Mouse (Mus musculus) hindbrain, embryonic 12.5 days (tissue): ENCODE data around the gene Krtap26-1. TPM values are rescaled to one million over a fixed set of nuclear protein-coding genes. Genes with fewer than 3 reads are reported as not detected.

Experiments
- ATAC-seq: fragments of 200-750 bp; cut with Nextera tagmentation; 2 replicates; pipeline ENCODE4 v1.8.0; 2017; ENCODE audit warnings: moderate TSS enrichment; ENCODE audit not compliant: low FRiP score
- H3K27ac ChIP-seq: fragments of 300-500 bp; sonication (generic); 2 replicates; pipeline ENCODE4 v1.5.1; 2016; ENCODE audit warnings: mild to moderate bottlenecking
- H3K27me3 ChIP-seq: fragments of 300-500 bp; sonication (generic); 2 replicates; pipeline ENCODE4 v1.6.1; 2016; ENCODE audit warnings: mild to moderate bottlenecking
- H3K36me3 ChIP-seq: fragments of 300-500 bp; sonication (generic); 2 replicates; pipeline ENCODE4 v1.6.1; 2016; ENCODE audit warnings: mild to moderate bottlenecking
- H3K4me1 ChIP-seq: fragments of 300-500 bp; sonication (generic); 2 replicates; pipeline ENCODE4 v1.6.1; 2016
- H3K4me2 ChIP-seq: fragments of 300-500 bp; sonication (generic); replicated peaks from 2 replicates; pipeline ENCODE4 v1.6.1; 2016; ENCODE audit warnings: mild to moderate bottlenecking
- H3K4me3 ChIP-seq: fragments of 300-500 bp; sonication (generic); 2 replicates; pipeline ENCODE4 v1.5.1; 2016; ENCODE audit warnings: mild to moderate bottlenecking
- H3K9ac ChIP-seq: fragments of 300-500 bp; sonication (generic); 2 replicates; pipeline ENCODE4 v1.6.1; 2016; ENCODE audit warnings: mild to moderate bottlenecking, moderate library complexity
- H3K9me3 ChIP-seq: fragments of 300-500 bp; sonication (generic); replicated peaks from 2 replicates; pipeline ENCODE4 v1.6.1; 2016; ENCODE audit warnings: mild to moderate bottlenecking
- WGBS: fragments of 180-500 bp; shearing (Covaris S2); methylation state at CpG from one replicate; pipeline ENCODE4 v1.1.7; 2016; 5-methylcytosine and 5-hydroxymethylcytosine counted together
- polyA plus RNA-seq: library from polyadenylated mRNA; unstranded; fragments of >200 nt; fragmentation: Nextera tagmentation; extraction: Ambion mirVana; gene quantifications from 2 replicates; pipeline ENCODE4 v1.2.1, GENCODE M21; 2016

The Krtap26-1 gene
- polyA plus RNA-seq, 1 experiment from 2014 or later = not detected

DNA sequence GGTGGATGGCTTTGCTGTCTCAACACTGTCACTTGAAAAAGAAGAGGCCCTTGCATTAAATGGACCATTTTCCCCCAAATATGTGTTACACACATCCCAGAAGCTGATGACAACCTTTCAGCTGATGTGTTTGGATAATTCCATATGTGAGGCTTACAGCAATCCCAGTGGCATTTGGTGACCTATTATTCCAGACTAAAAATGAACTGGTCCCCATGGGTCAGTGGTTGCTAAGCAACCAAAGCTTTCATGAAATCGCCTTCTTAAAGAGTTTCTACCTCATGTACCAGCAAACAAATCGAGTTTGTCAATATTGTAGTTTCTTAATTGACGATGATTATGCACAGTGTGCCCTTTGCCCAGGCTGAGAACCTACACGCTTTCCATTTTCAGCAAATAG is 34.9 kb downstream of the Krtap26-1 start:
- H3K9me3 ChIP-seq = no peaks in the 10 kb centered on the region
- H3K4me1 ChIP-seq = 0 out of 2 replicates have a peak, but pooled peaks cover 4% of the 10 kb centered on the region
- no peaks in the 10 kb centered on the region for H3K27me3 ChIP-seq
- ATAC-seq = no peak
- H3K27ac ChIP-seq = no peak overlapping the region
- H3K4me2 ChIP-seq = no peak overlapping the region
- H3K36me3 ChIP-seq = no peaks in the 10 kb centered on the region
- WGBS = 70% methylated on average over 4 of the region's 4 CpGs
- no peak overlapping the region for H3K9ac ChIP-seq
- no peak overlapping the region for H3K4me3 ChIP-seq

- 92% methylated on average over 8 of the region's 8 CpGs for WGBS
- H3K9me3 ChIP-seq = no peaks in the 10 kb centered on the region
- H3K36me3 ChIP-seq = no peaks in the 10 kb centered on the region
These were observed 35.7 kb downstream of the Krtap26-1 start, which contains the start of gene Krtap24-1 for GRCm38 (mm10) chr16:88611922-88612321. Gene Krtap24-1, minus strand, starts transcription at chr16:88612279.

GRCm38 (mm10) chr16:88604570-88604969 is 43.0 kb downstream of the Krtap26-1 start:
- Histone ChIP-seq H3K4me1 (no peaks in the 10 kb centered on the region), H3K27ac (no peak overlapping the region), H3K4me3 (no peak overlapping the region), H3K9me3 (no peaks in the 10 kb centered on the region), H3K36me3 (no peaks in the 10 kb centered on the region), H3K27me3 (no peaks in the 10 kb centered on the region), H3K9ac (no peak overlapping the region), H3K4me2 (no peak overlapping the region)
- 92% methylated on average over 6 of the region's 6 CpGs for WGBS
- ATAC-seq = no peak

More at GRCm38 (mm10) chr16:88611922-88612321, 35.7 kb downstream of the Krtap26-1 start, which contains the start of gene Krtap24-1:
- ATAC-seq = no peak
- Histone ChIP-seq H3K4me1 (0 out of 2 replicates have a peak, but pooled peaks cover 4% of the 10 kb centered on the region), H3K27ac (no peak within 1 kb of the TSS), H3K9ac (no peak within 1 kb of the TSS), H3K4me3 (no peak within 1 kb of the TSS), H3K27me3 (no peaks in the 10 kb centered on the region), H3K4me2 (no peak within 1 kb of the TSS)

DNA sequence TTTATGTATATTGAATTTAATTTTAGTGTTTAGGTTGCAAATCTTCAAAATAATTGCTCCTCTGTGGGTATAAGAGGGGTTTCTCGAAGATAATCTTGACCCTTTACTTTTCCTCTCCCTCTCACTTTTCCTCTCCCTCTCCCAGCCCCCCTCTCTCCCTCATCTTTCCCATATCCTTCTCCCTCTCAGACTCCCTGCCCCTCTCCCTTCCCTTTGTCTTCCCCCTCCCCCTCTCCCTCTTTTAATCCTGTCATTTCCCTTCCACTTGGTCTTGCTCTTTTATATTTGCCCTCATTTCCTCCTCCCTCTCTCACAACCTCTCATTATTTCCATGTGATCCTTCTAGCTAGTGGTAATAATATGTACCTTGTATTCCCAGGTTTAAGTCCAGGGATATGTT is 45.1 kb downstream of the Krtap26-1 start:
- no peaks in the 10 kb centered on the region for H3K27me3 ChIP-seq
- no peaks in the 10 kb centered on the region for H3K9me3 ChIP-seq
- H3K4me2 ChIP-seq = no peak overlapping the region
- H3K27ac ChIP-seq = no peak overlapping the region
- no peak for ATAC-seq
- H3K9ac ChIP-seq = no peak overlapping the region
- no peaks in the 10 kb centered on the region for H3K4me1 ChIP-seq
- H3K36me3 ChIP-seq = no peaks in the 10 kb centered on the region
- no peak overlapping the region for H3K4me3 ChIP-seq
- WGBS = 63% methylated on average over 1 of the region's 1 CpGs

DNA sequence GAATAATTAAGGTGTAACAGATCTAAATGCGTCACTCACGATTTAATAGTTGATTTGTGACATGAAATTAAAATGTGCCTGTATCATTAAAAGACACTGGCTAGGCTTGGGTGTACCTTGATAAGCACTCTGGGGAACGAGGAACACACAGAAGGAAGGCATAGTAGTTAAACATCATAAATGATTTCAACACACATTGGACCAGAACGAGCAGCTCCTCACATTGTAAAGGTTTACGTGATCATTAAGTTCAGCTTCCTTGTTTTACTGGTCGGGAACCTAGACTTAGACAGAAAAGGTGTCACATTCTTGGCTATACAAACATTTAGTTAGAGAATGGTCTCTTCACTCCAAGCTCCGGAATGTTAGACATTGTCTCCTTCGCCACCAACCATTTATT is 47.3 kb downstream of the Krtap26-1 start:
- no peaks in the 10 kb centered on the region for H3K36me3 ChIP-seq
- H3K4me1 ChIP-seq = no peaks in the 10 kb centered on the region
- no peak overlapping the region for H3K4me2 ChIP-seq
- no peak overlapping the region for H3K27ac ChIP-seq
- H3K27me3 ChIP-seq = no peaks in the 10 kb centered on the region
- no peak for ATAC-seq
- no peaks in the 10 kb centered on the region for H3K9me3 ChIP-seq
- H3K4me3 ChIP-seq = no peak overlapping the region
- WGBS = 83% methylated on average over 8 of the region's 8 CpGs
- no peak overlapping the region for H3K9ac ChIP-seq

- H3K4me1 ChIP-seq = no peaks in the 10 kb centered on the region
- 80% methylated on average over 16 of the region's 16 CpGs for WGBS
- no peak overlapping the region for H3K27ac ChIP-seq
- no peak for ATAC-seq
- no peak overlapping the region for H3K4me3 ChIP-seq
- no peaks in the 10 kb centered on the region for H3K9me3 ChIP-seq
- no peak overlapping the region for H3K9ac ChIP-seq
- H3K27me3 ChIP-seq = no peaks in the 10 kb centered on the region
- no peak overlapping the region for H3K4me2 ChIP-seq
- H3K36me3 ChIP-seq = no peaks in the 10 kb centered on the region
These were observed 47.9 kb downstream of the Krtap26-1 start for GRCm38 (mm10) chr16:88599504-88600237.

Other genes starting within 250 kb of the Krtap26-1 start
- not detected in 2 replicates for gene Cldn17, start 140.8 kb downstream of the Krtap26-1 start, polyA plus RNA-seq
- gene Cldn8, start 84.6 kb downstream of the Krtap26-1 start, polyA plus RNA-seq = 1.6 and 2.9 TPM in 2 replicates
- not detected in 2 replicates for gene Krtap24-1, start 35.5 kb downstream of the Krtap26-1 start, polyA plus RNA-seq
- gene 2310079G19Rik, start 20.1 kb downstream of the Krtap26-1 start, polyA plus RNA-seq = not detected in 2 replicates
- gene Krtap27-1, start 23.9 kb upstream of the Krtap26-1 start, polyA plus RNA-seq = not detected in 2 replicates
- gene 2310061N02Rik, start 60.2 kb upstream of the Krtap26-1 start, polyA plus RNA-seq = not detected in 2 replicates
- not detected in 2 replicates for gene Krtap13-1, start 81.1 kb upstream of the Krtap26-1 start, polyA plus RNA-seq
- gene Krtap13, start 103.8 kb upstream of the Krtap26-1 start, polyA plus RNA-seq = not detected in 2 replicates
- gene 2310034C09Rik, start 111.1 kb upstream of the Krtap26-1 start, polyA plus RNA-seq = not detected in 2 replicates
- not detected in 2 replicates for gene 2310057N15Rik, start 126.4 kb upstream of the Krtap26-1 start, polyA plus RNA-seq
- not detected in 2 replicates for gene Gm5965, start 130.1 kb upstream of the Krtap26-1 start, polyA plus RNA-seq
- not detected in 2 replicates for gene Gm20741, start 164.4 kb upstream of the Krtap26-1 start, polyA plus RNA-seq
- not detected in 2 replicates for gene Krtap15, start 172.4 kb upstream of the Krtap26-1 start, polyA plus RNA-seq
- not detected in 2 replicates for gene Krtap14, start 178.3 kb upstream of the Krtap26-1 start, polyA plus RNA-seq
- not detected in 2 replicates for gene Krtap19-1, start 221.6 kb upstream of the Krtap26-1 start, polyA plus RNA-seq
- gene Krtap19-2, start 226.5 kb upstream of the Krtap26-1 start, polyA plus RNA-seq = not detected in 2 replicates
- gene Krtap19-3, start 230.2 kb upstream of the Krtap26-1 start, polyA plus RNA-seq = not detected in 2 replicates
- gene Krtap19-4, start 237.3 kb upstream of the Krtap26-1 start, polyA plus RNA-seq = not detected in 2 replicates
- gene Krtap19-5, start 248.7 kb upstream of the Krtap26-1 start, polyA plus RNA-seq = not detected in 2 replicates